Mouse (Mus musculus) adrenal gland, postnatal 4 days (tissue): ENCODE measurements around the gene Gm8138. TPM values are rescaled to one million over a fixed set of nuclear protein-coding genes. Genes with fewer than 3 reads are reported as not detected.
"Not testable (repeated sequence)": the region's sequence is repeated elsewhere in the genome, so short reads cannot be mapped to it uniquely, and the experiment has no call there.

Experiments used
- DNase-seq, 2 experiments: peaks; one replicate each; pipeline ENCODE4 v3.0.0; 2021 to 2022; ENCODE audit warnings: low spot score in 2 of 2, mixed read lengths in 2 of 2
- long read RNA-seq, 2 experiments: library from polyadenylated mRNA; stranded (forward); transcript quantifications; one replicate each; pipeline ENCODE4 v2.0.0; 2021
- total RNA-seq, 2 experiments: library from RNA; stranded (reverse); gene quantifications; 2 replicates each; pipeline ENCODE4 v1.2.3; 2021

Gm8138 gene
- total RNA-seq: not detected
- long read RNA-seq, experiment 1: 0 reads
- long read RNA-seq, experiment 2: 0 reads

DNA sequence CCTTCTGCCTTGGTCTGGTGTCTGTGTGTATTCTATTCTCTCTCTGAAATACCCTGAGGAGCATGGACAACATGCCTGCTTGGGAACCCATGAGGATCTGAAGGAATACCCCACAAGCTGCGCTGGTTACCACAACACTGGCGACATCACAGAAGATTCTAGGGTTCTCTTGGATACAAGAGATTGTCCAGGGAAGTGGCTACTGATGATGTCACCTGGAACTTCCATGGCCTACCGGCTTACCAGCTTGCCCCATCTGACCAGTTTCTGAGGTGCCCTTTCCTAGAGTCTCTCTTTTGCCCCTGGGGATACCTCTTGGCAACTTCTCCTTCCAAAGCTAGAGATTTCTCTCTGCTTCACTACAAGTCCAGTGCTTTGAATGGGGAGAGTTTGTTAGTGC is at the start of gene Gm8138:
Gene Gm8138, minus strand, starts transcription at position 101 of the 400 bp plus-strand sequence.
- not testable (repeated sequence) for DNase-seq

DNA sequence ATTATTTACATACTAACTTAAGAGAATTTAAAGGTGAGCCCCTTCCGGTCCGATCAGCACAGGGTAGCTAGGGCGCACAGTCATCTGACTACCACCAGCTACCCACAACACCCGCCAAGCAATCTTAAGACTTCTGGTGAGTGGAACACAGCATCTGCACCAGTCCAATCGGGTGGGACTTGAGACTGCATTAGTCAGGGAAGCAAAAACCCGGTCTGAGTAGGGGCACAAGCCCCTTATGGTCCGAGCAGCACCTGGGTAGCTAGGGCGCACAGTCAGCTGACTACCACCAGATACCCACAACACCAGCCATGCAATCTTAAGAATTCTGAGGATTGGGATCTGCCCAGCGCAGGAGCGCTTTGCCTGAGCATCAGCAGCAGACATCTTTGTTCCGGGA is 54.4 kb downstream of the Gm8138 start:
- peak in 1 of 2 experiments; percentile 5 for DNase-seq

Other genes starting within 250 kb of the Gm8138 start
- not detected for gene Gm7233, start 236.5 kb downstream of the Gm8138 start, total RNA-seq
- not detected for gene Gm8122, start 181.0 kb downstream of the Gm8138 start, total RNA-seq
- gene Gm8126, start 157.7 kb downstream of the Gm8138 start, total RNA-seq: under 1 TPM in 1 of 2 experiments, not detected in 1; 0.20 TPM
- gene Gm9732, start 141.3 kb downstream of the Gm8138 start, total RNA-seq: not detected
- not detected for gene Gm8127, start 122.5 kb downstream of the Gm8138 start, total RNA-seq
- not detected for gene 1700001F09Rik, start 68.5 kb downstream of the Gm8138 start, total RNA-seq
- gene Gm5799, start 127.2 kb upstream of the Gm8138 start, total RNA-seq: not detected
- gene Gm17654, start 162.8 kb upstream of the Gm8138 start, total RNA-seq: not detected
- gene Gm10375, start 191.7 kb upstream of the Gm8138 start, total RNA-seq: not detected